Mouse (Mus musculus) neural tube, embryonic 14.5 days (tissue): ENCODE results near the gene Crim1. TPM values are rescaled to one million over a fixed set of nuclear protein-coding genes. Genes with fewer than 3 reads are reported as not detected.
A peak's percentile ranks its signal among the peaks of the same experiment; 100 is the strongest.

ENCODE experiments used
- ATAC-seq: fragments of 200-750 bp; cut with Nextera tagmentation; 2 replicates; pipeline ENCODE4 v1.8.0; 2017; ENCODE audit warnings: low read depth, mild to moderate bottlenecking, moderate TSS enrichment, moderate library complexity
- H3K27ac ChIP-seq: fragments of 300-500 bp; sonication (generic); 2 replicates; pipeline ENCODE4 v1.5.1; 2014; ENCODE audit warnings: low read depth, mild to moderate bottlenecking, control low read depth, low read length, moderate library complexity, mixed read lengths
- H3K27me3 ChIP-seq: fragments of 300-500 bp; sonication (generic); 2 replicates; pipeline ENCODE4 v1.6.1; 2014; ENCODE audit warnings: low read length; ENCODE audit not compliant: control insufficient read depth, insufficient read depth
- H3K36me3 ChIP-seq: fragments of 300-500 bp; sonication (generic); 2 replicates; pipeline ENCODE4 v1.6.1; 2014; ENCODE audit warnings: low read length, mixed read lengths; ENCODE audit not compliant: control insufficient read depth, insufficient read depth
- H3K4me1 ChIP-seq: fragments of 300-500 bp; sonication (generic); 2 replicates; pipeline ENCODE4 v1.6.1; 2014; ENCODE audit warnings: low read length; ENCODE audit not compliant: control insufficient read depth, insufficient read depth
- H3K4me2 ChIP-seq: fragments of 300-500 bp; sonication (generic); 2 replicates; pipeline ENCODE4 v1.6.1; 2014; ENCODE audit warnings: mild to moderate bottlenecking, low read depth, low read length, control low read depth
- H3K4me3 ChIP-seq: fragments of 300-500 bp; sonication (generic); 2 replicates; pipeline ENCODE4 v1.5.1; 2014; ENCODE audit warnings: low read depth, low read length, control low read depth, mixed read lengths
- H3K9ac ChIP-seq: fragments of 300-500 bp; sonication (generic); replicated peaks from 2 replicates; pipeline ENCODE4 v1.6.1; 2014; ENCODE audit warnings: low read depth, mild to moderate bottlenecking, control low read depth, low read length, mixed read lengths
- H3K9me3 ChIP-seq: fragments of 300-500 bp; sonication (generic); 2 replicates; pipeline ENCODE4 v1.6.1; 2016; ENCODE audit warnings: low read length; ENCODE audit not compliant: control insufficient read depth
- WGBS: fragments of 180-500 bp; shearing (Covaris S2); extraction: QIAGEN DNeasy Blood & Tissue Kit; methylation state at CpG from one replicate; pipeline ENCODE4 v1.1.7; 2014; 5-methylcytosine and 5-hydroxymethylcytosine counted together
- polyA plus RNA-seq: library from polyadenylated mRNA; unstranded; fragments of >200 nt; fragmentation: Nextera tagmentation; extraction: Ambion mirVana; gene quantifications from 2 replicates; pipeline ENCODE4 v1.2.1, GENCODE M21; 2014

Crim1 gene
- polyA plus RNA-seq, 1 experiment from 2014 or later: 22.8 TPM

DNA sequence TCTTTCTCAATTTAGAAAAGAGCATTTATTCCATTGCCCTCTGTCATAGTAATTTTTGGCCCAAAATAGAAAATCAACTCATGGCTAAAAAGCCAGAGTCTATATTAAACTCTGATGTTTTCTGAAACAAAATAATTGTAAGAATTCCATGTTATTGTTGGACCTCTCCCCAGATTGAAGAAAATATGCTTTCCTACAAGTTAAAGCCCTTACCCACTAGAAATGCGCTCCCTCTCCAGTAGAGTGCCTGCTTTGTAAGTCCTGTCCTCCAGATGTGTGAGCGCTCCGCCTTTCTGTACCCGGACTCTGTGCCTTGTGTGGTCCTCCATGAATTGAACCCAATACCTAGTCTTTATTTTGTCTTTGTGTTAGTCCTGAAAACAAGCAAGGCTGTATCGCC is 91.0 kb downstream of the Crim1 start:
- no peaks in the 10 kb centered on the region for H3K36me3 ChIP-seq
- no peak for ATAC-seq
- no peaks in the 10 kb centered on the region for H3K9me3 ChIP-seq
- H3K4me1 ChIP-seq: 0 out of 2 replicates have a peak, but pooled peaks cover 2% of the 10 kb centered on the region
- no peak overlapping the region for H3K9ac ChIP-seq
- H3K4me2 ChIP-seq: no peak overlapping the region
- H3K27me3 ChIP-seq: no peaks in the 10 kb centered on the region
- no peak overlapping the region for H3K27ac ChIP-seq
- no peak overlapping the region for H3K4me3 ChIP-seq
- WGBS: 90% methylated on average over 5 of the region's 5 CpGs

DNA sequence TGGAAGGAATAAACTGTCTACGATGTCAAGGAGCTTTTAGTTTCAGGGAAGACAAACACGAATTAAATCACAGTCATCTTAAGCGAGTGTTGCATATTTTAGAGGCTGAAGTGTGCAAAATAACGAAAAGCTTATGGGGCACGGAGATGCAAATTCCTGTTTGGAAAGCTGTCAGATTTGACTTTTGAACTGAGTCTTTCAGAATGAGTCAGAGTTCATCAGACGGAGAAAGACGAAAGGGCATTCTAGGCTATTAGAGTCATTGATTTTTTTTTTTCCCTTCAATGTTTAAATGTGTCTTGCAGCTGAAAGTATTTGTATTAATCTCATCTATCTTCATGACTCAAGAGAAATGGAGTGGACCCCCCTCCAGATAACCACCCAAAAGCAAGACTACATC is 92.3 kb downstream of the Crim1 start:
- WGBS: 91% methylated on average over 7 of the region's 7 CpGs
- 0 out of 2 replicates have a peak, but pooled peaks cover 2% of the 10 kb centered on the region for H3K4me1 ChIP-seq
- no peak overlapping the region for H3K27ac ChIP-seq
- H3K36me3 ChIP-seq: no peaks in the 10 kb centered on the region
- no peaks in the 10 kb centered on the region for H3K9me3 ChIP-seq
- no peak overlapping the region for H3K4me3 ChIP-seq
- H3K4me2 ChIP-seq: no peak overlapping the region
- no peak overlapping the region for H3K9ac ChIP-seq
- H3K27me3 ChIP-seq: no peaks in the 10 kb centered on the region
- no peak for ATAC-seq

DNA sequence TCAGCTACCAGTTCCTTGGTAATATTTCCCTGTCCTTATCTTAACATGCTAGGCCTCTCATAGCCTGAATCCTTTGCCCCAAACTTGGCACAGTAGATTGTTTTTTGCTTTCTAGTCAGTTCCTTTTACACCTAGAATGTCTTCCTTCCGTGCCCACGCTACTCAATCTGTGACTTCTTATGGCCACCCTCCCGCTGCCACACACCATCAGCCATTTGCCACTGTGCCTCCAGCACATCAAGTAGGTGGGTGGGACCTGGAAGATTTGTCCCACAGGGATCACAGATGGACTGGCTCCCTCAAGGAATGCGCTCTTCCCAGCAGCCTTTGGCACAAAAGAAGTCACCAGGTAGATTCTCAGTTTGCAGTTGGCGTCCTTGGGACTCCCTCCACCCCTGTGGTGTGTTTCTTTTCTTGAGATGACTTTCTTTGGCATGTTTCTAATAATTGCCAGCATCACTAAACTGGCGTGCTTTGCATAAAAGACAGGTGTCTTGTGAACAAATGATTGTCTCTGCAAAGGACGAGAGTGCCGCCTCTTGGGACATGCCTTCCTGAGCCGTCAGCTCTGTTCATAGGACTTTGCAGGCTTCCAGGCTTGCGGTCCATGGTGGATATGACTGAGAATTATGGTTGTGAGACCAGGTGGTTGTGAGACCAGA is 92.9 kb downstream of the Crim1 start:
- no peak overlapping the region for H3K4me3 ChIP-seq
- 0 out of 2 replicates have a peak, but pooled peaks cover 2% of the 10 kb centered on the region for H3K4me1 ChIP-seq
- H3K27ac ChIP-seq: no peak overlapping the region
- no peak overlapping the region for H3K9ac ChIP-seq
- 95% methylated on average over 10 of the region's 10 CpGs for WGBS
- no peaks in the 10 kb centered on the region for H3K27me3 ChIP-seq
- no peaks in the 10 kb centered on the region for H3K36me3 ChIP-seq
- H3K9me3 ChIP-seq: no peaks in the 10 kb centered on the region
- no peak overlapping the region for H3K4me2 ChIP-seq
- ATAC-seq: no peak

DNA sequence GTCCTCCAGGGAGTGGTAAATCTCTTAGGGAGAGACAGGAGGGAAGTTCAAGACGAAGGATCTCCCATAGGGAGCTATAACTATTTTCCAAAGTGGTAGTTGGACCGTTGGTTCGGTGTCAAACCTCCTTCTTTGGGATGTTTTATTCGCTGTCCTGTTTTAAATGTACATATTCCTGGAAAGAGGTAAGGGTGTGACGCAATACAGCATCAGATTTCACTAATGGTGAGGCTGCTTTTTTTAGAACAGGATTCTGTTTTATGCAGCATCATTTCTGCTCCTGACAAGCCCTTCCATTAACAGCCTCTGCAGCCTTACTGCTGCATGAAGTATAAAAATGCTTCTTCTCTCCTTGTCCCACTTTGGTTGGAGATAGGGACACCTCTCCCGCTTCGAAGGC is 95.9 kb downstream of the Crim1 start:
- no peak overlapping the region for H3K9ac ChIP-seq
- WGBS: 76% methylated on average over 7 of the region's 7 CpGs

DNA sequence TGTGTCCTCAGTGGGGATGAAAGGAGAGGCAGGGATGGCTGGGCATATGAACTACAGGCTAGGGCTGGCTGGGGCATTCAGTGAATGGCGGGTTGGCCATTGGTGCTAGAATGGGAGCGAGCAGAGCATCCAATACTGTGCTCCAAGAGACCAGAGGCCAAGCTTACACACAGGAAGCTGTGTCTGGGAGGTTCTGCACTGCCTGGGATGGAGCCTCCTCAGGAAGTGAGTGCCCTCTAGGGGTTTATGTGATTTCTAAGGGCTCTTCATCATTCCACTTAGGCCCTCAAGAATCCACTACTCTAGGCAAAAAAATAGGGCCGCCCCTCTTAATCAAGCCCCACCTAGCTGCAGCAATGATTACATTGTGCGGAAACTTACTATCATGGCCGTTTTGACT is 98.1 kb downstream of the Crim1 start:
- no peak overlapping the region for H3K4me3 ChIP-seq
- no peaks in the 10 kb centered on the region for H3K36me3 ChIP-seq
- no peaks in the 10 kb centered on the region for H3K9me3 ChIP-seq
- H3K9ac ChIP-seq: no peak overlapping the region
- WGBS: 81% methylated on average over 5 of the region's 5 CpGs
- H3K27me3 ChIP-seq: no peaks in the 10 kb centered on the region
- H3K27ac ChIP-seq: no peak overlapping the region
- H3K4me2 ChIP-seq: no peak overlapping the region
- 0 out of 2 replicates have a peak, but pooled peaks cover 2% of the 10 kb centered on the region for H3K4me1 ChIP-seq
- ATAC-seq: peak; percentile 60; the same call in 1 of the 2 replicates

More for the DNA sequence above, 95.9 kb downstream of the Crim1 start:
- H3K27me3 ChIP-seq: no peaks in the 10 kb centered on the region
- ATAC-seq: no peak
- H3K4me2 ChIP-seq: no peak overlapping the region
- H3K9me3 ChIP-seq: no peaks in the 10 kb centered on the region
- H3K27ac ChIP-seq: no peak overlapping the region
- H3K36me3 ChIP-seq: no peaks in the 10 kb centered on the region
- no peak overlapping the region for H3K4me3 ChIP-seq
- H3K4me1 ChIP-seq: 0 out of 2 replicates have a peak, but pooled peaks cover 2% of the 10 kb centered on the region

DNA sequence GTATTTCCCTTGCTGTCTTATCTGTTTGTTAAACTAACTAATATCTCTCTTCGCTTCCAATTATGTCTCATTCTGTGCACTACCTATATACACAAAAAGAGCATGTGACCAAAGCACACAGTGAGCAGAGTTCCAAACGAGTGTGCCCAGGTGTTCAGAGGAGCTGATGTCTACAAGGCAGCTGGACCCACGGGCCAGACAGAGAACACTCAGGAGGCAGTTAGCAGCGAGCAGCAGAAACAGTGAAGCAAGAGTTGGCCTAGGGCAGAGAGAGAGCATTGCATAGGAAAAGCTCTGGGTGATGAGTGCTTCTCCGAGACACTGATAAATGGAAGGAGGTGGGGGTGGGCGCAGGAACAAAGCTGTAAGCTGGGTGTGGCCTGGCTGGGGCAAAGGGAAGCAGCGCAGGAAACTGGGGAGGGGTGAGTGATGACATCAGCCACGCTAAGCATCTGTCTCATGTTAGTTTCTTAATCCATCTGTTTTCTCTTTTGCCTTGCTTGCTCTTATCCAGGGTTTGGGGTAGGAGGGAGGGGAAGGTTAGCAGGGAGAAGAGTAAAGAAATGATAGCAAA is 99.0 kb downstream of the Crim1 start:
- 0 out of 2 replicates have a peak, but pooled peaks have one; percentile 25 for ATAC-seq
- Histone ChIP-seq H3K27me3 (no peaks in the 10 kb centered on the region), H3K9me3 (no peaks in the 10 kb centered on the region), H3K4me2 (no peak overlapping the region), H3K4me1 (0 out of 2 replicates have a peak, but pooled peaks cover 2% of the 10 kb centered on the region), H3K4me3 (no peak overlapping the region), H3K36me3 (no peaks in the 10 kb centered on the region), H3K9ac (no peak overlapping the region), H3K27ac (no peak overlapping the region)
- 63% methylated on average over 8 of the region's 8 CpGs for WGBS

DNA sequence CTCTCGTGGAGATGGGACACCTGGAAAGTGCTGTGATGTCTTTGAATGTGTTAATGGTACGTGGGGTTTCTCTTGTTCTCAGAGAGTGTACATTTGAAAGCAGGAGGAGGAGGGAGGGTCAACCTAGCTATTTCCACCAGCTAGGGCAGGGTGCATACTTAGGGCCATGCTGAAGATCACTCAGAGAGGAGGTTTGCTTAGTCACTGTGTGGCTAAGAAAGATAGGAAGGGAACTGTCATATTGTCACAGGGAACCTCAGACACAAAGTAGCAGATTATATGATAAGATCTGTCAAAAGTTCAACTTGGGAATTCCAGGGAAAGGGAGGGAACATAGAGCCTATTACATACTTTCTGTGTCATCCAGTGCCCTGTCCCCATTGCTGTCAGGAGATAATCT is 103.0 kb downstream of the Crim1 start:
- H3K4me2 ChIP-seq: no peak overlapping the region
- ATAC-seq: no peak
- H3K9ac ChIP-seq: no peak overlapping the region
- 95% methylated on average over 2 of the region's 2 CpGs for WGBS
- H3K27me3 ChIP-seq: no peaks in the 10 kb centered on the region
- no peaks in the 10 kb centered on the region for H3K36me3 ChIP-seq
- no peaks in the 10 kb centered on the region for H3K4me1 ChIP-seq
- H3K9me3 ChIP-seq: no peaks in the 10 kb centered on the region
- no peak overlapping the region for H3K27ac ChIP-seq
- H3K4me3 ChIP-seq: no peak overlapping the region

DNA sequence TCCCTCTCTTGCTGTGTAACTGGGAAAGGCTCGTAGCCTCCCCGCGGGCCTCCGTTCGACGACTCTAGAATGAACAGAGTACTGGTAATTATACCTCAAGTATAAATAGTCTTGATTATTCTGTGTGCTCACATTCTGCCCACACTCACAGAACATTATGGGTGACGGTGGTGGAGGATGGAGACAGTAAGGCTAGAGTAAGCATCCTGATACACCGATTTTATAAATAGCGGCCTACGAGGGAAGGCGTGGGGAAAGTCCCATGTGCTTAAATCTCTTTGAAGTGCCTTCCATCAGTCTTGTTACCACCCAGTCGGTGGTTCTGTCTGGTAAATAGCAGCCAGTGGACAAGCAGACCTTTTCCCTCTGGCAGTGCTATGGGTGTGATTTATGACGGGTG is 104.0 kb downstream of the Crim1 start:
- H3K27me3 ChIP-seq: no peaks in the 10 kb centered on the region
- H3K4me2 ChIP-seq: no peak overlapping the region
- no peak overlapping the region for H3K27ac ChIP-seq
- no peak overlapping the region for H3K4me3 ChIP-seq
- H3K4me1 ChIP-seq: no peaks in the 10 kb centered on the region
- H3K9ac ChIP-seq: no peak overlapping the region
- H3K36me3 ChIP-seq: no peaks in the 10 kb centered on the region
- 87% methylated on average over 13 of the region's 13 CpGs for WGBS
- ATAC-seq: no peak
- no peaks in the 10 kb centered on the region for H3K9me3 ChIP-seq

DNA sequence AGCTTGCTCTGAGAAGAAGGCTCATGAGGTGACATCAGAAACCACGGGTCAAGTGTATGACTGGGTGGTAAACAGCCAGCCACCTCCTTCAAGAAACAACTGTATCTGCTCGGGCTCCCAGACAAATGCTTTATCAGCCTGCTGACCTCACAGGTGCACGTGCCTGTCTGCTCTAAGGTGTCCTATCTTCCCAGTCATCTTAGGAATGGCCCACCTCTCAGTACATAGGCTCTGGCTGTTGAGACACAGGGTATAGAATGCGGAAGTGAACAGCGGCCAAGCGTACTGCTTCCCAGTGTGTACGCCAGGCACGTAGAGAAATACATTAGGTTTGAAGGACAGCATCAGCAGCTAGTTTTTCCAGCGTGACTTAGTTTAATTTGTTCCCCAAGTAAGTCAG is 106.4 kb downstream of the Crim1 start:
- 94% methylated on average over 9 of the region's 9 CpGs for WGBS
- H3K4me2 ChIP-seq: no peak overlapping the region
- ATAC-seq: no peak
- H3K4me1 ChIP-seq: no peaks in the 10 kb centered on the region
- H3K4me3 ChIP-seq: no peak overlapping the region
- H3K27ac ChIP-seq: no peak overlapping the region
- no peaks in the 10 kb centered on the region for H3K36me3 ChIP-seq
- no peak overlapping the region for H3K9ac ChIP-seq
- no peaks in the 10 kb centered on the region for H3K9me3 ChIP-seq
- H3K27me3 ChIP-seq: no peaks in the 10 kb centered on the region
